Mouse (Mus musculus) adrenal gland, postnatal 10 days (tissue): ENCODE measurements around the gene Enpp6. TPM values are rescaled to one million over a fixed set of nuclear protein-coding genes. Genes with fewer than 3 reads are reported as not detected.
"Not testable (repeated sequence)": the region's sequence is repeated elsewhere in the genome, so short reads cannot be mapped to it uniquely, and the experiment has no call there.

ENCODE experiments used
- DNase-seq: peaks from one replicate; pipeline ENCODE4 v3.0.0; 2021; ENCODE audit warnings: mixed read lengths
- total RNA-seq, 2 experiments: library from RNA; stranded (reverse); gene quantifications; 2 replicates each; pipeline ENCODE4 v1.2.3; 2021

The Enpp6 gene
- total RNA-seq, 2 experiments from 2014 or later, result 1.6 to 2.3 TPM

DNA sequence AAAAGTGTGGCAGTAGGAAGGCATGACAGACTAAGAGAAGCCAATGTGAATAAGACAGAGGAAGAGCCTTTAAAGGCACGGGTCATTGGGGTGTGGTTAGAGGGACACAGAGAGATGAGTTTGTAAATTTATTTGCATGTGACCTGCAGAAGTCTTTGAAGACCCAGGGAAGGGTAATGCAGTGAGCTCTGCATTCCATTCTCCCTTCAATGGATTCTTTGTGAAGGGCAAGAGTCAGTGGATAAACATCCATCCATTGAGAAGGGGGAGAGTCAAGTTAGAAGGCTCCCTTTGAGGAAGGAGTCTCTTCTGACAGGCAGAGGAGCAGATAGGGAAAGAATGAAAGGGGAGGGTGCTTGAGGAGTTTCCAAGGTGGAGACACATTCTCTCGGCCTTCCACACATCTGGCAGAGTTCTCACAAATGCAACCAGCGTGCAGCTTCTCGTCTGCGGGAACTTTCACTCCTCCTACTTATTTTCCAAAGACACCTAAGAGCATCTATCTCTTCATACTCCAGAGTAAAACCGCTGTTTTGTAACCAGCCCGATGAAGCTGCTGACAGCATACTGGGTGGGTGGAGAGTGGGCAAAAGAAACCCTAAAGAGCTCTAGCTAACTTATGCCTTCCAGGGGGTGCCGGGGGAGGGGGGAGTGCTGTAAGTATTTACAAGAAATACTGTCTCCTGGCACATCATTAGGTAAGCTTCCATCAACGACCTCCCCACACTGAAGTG lies 9.4 kb downstream of the Enpp6 start:
- DNase-seq, result no peak

DNA sequence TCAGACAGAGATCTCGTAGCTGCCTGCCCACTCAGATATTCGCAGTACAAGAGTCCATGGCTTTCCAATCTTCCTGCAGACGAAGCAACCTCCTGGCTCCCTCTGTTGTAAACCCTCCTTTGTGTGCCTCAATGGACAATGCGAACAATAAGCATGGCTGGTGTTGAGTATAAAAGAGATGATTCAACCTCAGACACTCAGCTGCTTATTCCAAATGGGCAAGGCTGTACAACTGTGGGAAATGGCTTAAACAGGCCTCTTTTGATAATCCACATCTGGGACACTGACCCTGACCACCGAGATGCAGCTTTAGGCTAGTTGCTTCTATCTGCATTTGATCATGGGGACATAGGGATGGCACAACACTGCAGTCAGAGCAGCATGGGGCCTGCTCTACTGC lies 19.0 kb downstream of the Enpp6 start:
- DNase-seq, result no peak

GRCm38 (mm10) chr8:47006785-47007184 lies 20.1 kb downstream of the Enpp6 start:
- DNase-seq, result no peak

DNA sequence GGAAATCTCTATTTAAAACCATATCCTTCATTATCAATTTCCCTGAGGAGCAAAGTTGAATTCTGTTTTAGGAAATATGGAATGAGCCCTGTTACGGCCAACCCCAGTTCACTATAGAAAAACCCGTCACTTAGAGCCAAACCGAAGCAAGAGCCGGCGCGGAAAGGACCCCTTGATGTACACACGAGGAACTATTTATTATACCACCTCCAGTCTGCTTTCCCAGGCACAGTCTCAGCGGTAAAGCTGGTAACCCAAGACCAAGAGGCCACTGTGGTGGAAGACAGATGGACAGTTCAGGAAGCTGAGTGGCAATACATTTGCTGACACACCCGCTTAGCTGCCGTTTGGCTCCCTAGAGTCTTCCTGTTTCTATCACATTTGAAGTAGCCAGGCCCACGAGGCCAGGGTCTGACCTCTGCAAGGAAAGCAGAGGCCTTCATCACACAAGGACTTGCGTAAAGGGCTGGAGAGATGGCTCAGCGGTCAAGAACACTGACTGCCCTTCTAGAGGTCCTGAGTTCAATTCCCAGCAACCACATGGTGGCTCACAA lies 21.6 kb downstream of the Enpp6 start:
- no peak for DNase-seq

GRCm38 (mm10) chr8:47016268-47016946 lies 29.7 kb downstream of the Enpp6 start:
- DNase-seq, result peak; percentile 83

GRCm38 (mm10) chr8:47021135-47021555 lies 34.5 kb downstream of the Enpp6 start:
- no peak for DNase-seq

GRCm38 (mm10) chr8:47024612-47025011 lies 37.9 kb downstream of the Enpp6 start:
- DNase-seq, result no peak

DNA sequence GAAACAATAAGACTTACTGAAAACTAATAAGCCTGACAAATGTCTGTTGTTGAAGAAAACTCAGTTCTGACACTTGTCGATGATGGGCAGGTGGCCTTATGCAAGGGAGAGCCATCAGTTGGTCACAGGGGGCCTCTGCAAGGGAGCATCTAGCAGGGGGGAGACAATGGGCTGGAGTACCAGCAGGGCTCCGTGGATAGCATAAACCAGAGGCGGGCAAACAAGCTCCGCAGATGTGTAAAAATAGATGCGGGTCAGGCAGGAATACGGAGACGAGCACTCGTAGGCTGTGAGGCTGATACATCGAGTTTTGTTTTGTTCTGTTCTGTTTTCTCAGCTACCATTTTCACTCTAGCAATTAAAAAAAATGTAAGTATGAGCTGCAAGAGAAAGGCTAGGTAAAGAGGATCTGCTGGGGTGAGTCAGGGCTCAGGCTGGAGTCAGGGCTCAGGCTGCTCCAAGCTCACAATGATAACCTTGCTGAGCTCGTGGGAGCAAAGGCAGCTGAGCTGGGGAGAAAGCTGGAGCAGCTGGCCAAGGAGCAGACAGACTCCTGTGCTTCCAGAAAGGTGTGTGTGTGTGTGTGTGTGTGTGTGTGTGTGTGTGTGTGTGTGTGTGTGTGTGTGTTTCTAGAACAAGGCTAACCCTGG lies 40.3 kb downstream of the Enpp6 start:
- no peak for DNase-seq

DNA sequence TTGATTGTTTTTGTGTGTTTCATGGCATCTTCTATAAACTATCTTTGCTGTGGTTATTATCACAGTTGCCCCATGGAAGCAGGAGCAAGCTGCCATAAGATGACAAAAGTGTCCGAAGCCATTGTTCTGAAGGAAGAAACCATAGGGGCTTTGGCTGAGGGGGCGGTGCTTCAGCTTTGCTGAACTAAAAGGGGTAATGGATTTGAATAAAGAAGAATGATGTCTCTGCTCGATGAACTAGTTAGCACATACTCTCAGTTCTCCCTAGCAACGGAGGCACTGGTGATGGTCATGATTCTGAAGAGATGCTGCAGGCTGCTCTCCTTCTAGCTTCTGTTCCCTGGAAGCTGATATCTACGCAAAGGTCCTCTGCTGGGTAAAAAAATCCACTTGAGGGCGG lies 41.8 kb downstream of the Enpp6 start:
- DNase-seq, result no peak

DNA sequence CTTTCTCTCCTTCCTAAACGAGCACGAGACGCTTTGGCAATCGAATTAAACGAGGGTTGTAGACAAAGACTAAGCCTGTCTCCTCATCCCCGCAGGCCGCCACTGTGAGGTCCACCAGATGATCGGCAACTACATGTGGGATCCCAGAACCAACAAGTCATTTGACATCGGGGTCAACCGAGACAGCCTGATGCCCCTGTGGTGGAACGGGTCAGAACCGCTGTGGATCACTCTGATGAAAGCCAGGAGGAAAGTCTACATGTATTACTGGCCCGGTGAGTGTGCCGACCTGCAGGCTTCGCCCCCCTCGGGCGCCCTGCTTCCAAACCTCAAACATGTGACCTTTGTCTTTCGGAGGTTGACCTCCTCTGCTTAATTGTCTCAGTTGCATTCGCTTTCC lies 43.6 kb downstream of the Enpp6 start:
- no peak for DNase-seq

- DNase-seq, result peak; percentile 5
These were observed 45.4 kb downstream of the Enpp6 start for GRCm38 (mm10) chr8:47032081-47032480.

- DNase-seq, result no peak
These were observed 47.3 kb downstream of the Enpp6 start for GRCm38 (mm10) chr8:47033976-47034375.

- no peak for DNase-seq
These were observed 49.8 kb downstream of the Enpp6 start for GRCm38 (mm10) chr8:47036501-47036900.

GRCm38 (mm10) chr8:47037405-47037804 lies 50.7 kb downstream of the Enpp6 start:
- no peak for DNase-seq

GRCm38 (mm10) chr8:47040215-47040614 lies 53.5 kb downstream of the Enpp6 start:
- DNase-seq, result not testable (repeated sequence)

DNA sequence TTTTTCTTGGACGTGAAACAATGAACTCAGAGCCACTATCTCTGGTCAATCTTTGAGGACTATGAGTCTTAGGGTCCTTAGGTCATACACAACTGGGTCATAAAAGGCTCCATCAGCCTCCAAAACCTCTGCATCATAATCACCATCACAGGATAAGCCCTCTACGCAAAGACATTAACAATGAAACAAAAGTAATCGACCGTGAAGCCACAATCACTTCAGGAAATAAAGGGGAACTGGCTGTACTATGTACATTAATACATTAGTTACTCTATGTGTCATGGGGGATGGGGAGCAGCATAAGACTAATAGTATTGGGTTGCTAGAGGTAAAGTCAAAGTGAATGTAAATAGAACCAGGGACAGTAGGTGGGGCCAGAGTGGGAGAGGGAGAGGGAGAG lies 59.7 kb downstream of the Enpp6 start:
- DNase-seq, result no peak

DNA sequence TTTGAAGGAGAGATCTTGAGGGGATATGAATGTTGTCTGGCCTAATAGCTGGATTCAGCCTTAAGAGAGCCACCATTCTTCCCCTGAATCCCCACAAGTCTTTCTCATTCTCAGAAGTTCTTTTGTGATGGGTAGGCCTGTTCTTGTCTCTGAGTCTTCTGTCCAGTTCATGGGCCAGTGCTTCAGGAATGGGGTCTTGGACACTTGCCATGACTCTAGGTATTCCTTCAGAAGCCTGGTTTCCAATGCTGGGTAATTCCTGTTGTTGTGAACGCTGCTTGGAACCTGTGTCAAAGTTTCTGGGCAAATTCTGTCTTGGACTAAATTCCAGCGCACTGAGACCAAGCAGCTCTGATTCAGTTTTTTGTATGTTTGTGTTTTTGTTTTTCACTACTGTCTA lies 60.5 kb downstream of the Enpp6 start:
- DNase-seq, result no peak

DNA sequence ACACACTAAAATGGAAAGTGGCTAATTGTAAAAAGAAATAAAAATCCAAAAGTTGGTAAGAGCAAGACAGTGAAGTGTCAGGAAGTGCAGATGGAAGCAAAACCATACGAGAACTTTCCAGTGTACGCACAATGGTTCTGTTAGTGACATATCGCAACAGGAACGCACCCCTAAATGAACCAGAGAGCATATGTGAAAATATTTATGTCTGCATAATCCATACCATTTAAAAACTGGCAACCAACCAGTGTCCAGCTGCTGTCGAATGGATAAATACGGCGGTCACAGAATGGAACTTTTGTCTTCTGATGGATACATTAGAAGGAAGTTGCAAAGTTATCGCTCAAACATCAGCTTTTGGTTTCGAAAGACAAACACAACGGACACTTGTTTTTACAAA lies 61.9 kb downstream of the Enpp6 start:
- no peak for DNase-seq

DNA sequence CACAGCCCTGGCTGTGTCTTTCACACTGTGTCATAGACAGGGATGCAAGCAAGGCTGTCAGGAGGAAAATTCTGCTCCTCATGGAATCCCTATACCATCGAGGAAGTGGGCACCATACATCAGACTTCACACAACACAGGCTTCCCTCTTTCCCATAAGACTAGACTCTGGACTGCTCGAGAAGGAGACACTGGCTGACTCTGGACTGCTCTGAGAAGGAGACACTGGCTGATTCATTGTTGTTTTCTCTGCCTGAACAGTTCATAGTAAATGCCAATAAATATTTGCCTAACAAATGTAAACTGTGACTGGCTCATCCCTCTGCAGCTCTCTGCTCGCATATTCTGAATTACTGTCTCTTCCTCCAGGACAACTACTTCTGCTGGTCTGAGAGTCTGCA lies 66.0 kb downstream of the Enpp6 start:
- DNase-seq, result no peak

DNA sequence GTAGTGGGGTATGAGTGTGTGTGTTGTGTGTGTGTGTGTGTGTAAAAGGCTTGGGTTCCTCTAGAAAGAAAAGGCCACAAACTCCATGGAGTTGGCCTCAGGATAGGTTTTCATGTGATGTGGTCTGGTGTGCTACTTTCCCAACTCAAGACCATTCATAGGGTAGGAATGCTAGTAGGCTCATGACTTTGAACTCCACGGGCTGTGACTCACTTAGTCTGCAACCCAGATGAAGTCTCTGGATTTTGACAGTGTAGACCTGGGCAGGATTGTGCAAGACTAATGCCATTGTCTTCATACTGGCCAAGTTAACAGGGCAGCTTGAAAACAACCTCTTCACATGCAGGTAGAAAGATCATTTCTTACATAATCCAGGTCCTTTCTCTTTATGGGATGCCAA lies 69.4 kb downstream of the Enpp6 start:
- no peak for DNase-seq

GRCm38 (mm10) chr8:47058526-47058925 lies 71.8 kb downstream of the Enpp6 start:
- no peak for DNase-seq

DNA sequence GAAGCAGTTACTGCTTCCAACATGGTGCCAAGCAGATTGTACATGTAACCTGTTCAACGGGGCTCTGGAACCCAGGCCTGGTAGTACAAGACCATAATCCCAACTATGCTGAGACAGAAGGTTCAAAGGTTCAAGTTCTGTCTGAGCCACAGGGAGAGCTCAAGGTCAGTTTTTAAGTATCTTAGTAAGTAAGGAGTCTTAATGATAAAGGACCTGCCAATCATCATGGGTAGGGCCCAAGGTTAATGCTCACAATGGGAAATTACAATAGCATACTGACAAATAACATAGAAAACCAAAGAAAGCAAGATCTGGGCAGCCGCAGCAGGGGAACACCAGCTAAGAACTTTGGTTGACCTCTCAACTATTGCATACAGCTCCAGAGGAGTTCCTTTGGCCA lies 72.3 kb downstream of the Enpp6 start:
- no peak for DNase-seq

GRCm38 (mm10) chr8:47061105-47061720 lies 74.5 kb downstream of the Enpp6 start:
- DNase-seq, result no peak
